Mouse (Mus musculus): ENCODE results near the gene Unc13d. TPM values are rescaled to one million over a fixed set of nuclear protein-coding genes. Genes with fewer than 3 reads are reported as not detected.

Gene Unc13d
- polyA plus RNA-seq, 1 experiment from 2014 or later, result 1.3 TPM

DNA sequence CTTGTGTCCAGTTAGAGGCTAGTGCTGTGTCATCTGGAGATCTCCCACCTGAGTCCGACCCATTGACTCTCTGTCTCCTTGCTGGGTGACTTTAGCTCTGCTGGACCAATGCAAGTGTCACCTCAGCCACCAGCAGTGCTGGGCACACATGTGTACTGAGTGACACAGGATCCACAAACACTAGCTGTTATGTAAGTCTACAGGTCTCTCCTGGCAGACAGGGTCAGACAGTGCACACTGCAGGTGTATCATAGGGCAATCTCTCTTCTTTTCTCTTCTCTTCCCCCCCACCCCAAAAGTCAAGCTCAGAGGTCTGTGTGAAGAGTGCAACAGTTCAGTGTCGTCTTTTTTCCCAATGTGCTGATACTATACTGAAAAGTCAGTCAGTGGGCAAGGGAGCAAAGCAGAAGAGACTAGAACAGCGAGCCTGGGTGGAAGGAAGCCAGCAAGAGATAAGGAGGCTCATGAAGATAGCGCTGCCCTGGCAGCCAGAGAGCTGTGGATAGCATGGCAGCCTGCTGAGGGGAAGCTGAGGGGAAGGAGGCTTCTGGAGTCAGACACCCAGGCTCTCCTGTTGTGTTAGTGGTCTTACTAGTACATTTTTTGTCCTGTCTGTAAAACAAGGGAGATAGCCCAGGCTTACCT lies 20.4 kb downstream of the Unc13d start:
- Histone ChIP-seq H3K9me3 (ENCODE audit: control insufficient read depth, low read length) (no peaks in the 10 kb centered on the region), H3K9ac (ENCODE audit: low read depth, low read length) (no peak overlapping the region), H3K27ac (ENCODE audit: low read depth, low read length) (no peak overlapping the region), H3K27me3 (ENCODE audit: control insufficient read depth, insufficient read depth, low read length) (no peaks in the 10 kb centered on the region), H3K4me3 (ENCODE audit: low read depth, low read length) (no peak overlapping the region), H3K4me1 (replicated peaks; ENCODE audit: control insufficient read depth, insufficient read depth, low read length) (no peaks in the 10 kb centered on the region), H3K36me3 (ENCODE audit: control insufficient read depth, insufficient read depth, low read length) (peaks cover 32% of the 10 kb centered on the region), H3K4me2 (replicated peaks; ENCODE audit: low read depth, low read length) (no peak overlapping the region)
- WGBS, result 88% methylated on average over 4 of the region's 4 CpGs
- DNase-seq (ENCODE audit: low spot score), result no peak
- no peak for ATAC-seq (ENCODE audit: low FRiP score)

DNA sequence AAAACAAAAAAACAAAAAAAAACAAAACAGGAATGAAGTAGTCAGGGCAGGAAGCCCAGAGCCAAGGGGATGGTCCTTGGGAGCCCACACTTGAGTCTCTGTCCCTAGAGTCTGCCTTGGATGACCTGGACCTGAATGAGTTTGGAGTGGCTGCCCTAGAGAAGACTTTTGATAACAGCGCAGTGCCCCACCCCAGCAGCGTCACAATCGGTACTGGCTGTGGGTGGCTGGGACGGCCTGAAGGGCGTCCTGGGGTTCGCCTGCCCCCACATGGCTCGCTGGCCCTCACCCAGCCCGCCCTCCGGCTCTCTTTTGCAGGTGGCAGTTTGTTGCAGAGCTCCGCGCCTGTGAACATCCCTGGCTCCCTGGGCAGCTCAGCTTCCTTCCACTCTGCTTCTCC lies 21.9 kb downstream of the Unc13d start:
- H3K9ac ChIP-seq (ENCODE audit: low read depth, low read length), result no peak overlapping the region
- H3K4me1 ChIP-seq (replicated peaks; ENCODE audit: control insufficient read depth, insufficient read depth, low read length), result no peaks in the 10 kb centered on the region
- H3K36me3 ChIP-seq (ENCODE audit: control insufficient read depth, insufficient read depth, low read length), result peaks cover 33% of the 10 kb centered on the region
- H3K4me2 ChIP-seq (replicated peaks; ENCODE audit: low read depth, low read length), result no peak overlapping the region
- ATAC-seq (ENCODE audit: low FRiP score), result no peak
- H3K27me3 ChIP-seq (ENCODE audit: control insufficient read depth, insufficient read depth, low read length), result no peaks in the 10 kb centered on the region
- no peak overlapping the region for H3K27ac ChIP-seq (ENCODE audit: low read depth, low read length)
- 92% methylated on average over 11 of the region's 11 CpGs for WGBS
- DNase-seq (ENCODE audit: low spot score), result no peak
- no peaks in the 10 kb centered on the region for H3K9me3 ChIP-seq (ENCODE audit: control insufficient read depth, low read length)
- H3K4me3 ChIP-seq (ENCODE audit: low read depth, low read length), result no peak overlapping the region

DNA sequence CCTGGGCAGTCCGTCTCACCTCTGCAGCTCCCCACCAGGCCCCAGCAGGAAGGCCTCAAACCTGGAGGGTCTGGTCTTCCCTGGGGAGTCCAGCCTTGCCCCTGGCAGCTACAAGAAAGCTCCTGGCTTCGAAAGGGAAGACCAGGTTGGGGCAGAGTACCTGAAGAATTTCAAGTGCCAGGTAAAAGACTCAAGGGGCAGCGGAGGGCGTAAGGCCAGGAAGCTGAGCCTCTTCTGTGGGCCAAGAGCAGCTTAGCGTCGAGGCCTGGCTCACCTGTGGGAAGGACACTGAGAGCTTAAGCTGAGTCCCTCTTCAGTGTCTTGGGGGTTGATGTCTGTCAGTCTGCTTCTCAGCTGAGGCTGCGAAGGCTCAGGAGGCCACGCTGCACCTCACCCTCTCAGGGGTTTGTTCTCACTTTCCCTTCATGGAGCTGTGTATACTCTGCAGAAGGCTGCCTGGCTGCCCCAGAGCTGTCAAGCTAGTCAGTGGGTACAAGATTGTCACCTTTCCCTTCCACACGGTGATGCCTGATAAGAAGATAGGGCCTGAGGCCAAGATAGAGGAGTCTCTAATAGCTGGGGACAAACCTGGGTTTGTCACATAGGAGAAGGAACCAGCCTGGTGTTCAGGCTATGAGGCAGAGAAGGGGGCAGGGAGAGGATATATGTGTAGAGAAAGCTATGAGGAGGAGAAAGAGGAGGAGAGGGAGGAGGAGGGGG lies 24.1 kb downstream of the Unc13d start:
- ATAC-seq (ENCODE audit: low FRiP score) (no peak), DNase-seq (ENCODE audit: low spot score) (no peak)
- Histone ChIP-seq H3K4me3 (ENCODE audit: low read depth, low read length) (no peak overlapping the region), H3K4me2 (replicated peaks; ENCODE audit: low read depth, low read length) (no peak overlapping the region), H3K36me3 (ENCODE audit: control insufficient read depth, insufficient read depth, low read length) (peaks cover 42% of the 10 kb centered on the region), H3K9ac (ENCODE audit: low read depth, low read length) (no peak overlapping the region), H3K27me3 (ENCODE audit: control insufficient read depth, insufficient read depth, low read length) (no peaks in the 10 kb centered on the region), H3K4me1 (replicated peaks; ENCODE audit: control insufficient read depth, insufficient read depth, low read length) (no peaks in the 10 kb centered on the region), H3K27ac (ENCODE audit: low read depth, low read length) (no peak overlapping the region), H3K9me3 (ENCODE audit: control insufficient read depth, low read length) (no peaks in the 10 kb centered on the region)
- 94% methylated on average over 9 of the region's 9 CpGs for WGBS

DNA sequence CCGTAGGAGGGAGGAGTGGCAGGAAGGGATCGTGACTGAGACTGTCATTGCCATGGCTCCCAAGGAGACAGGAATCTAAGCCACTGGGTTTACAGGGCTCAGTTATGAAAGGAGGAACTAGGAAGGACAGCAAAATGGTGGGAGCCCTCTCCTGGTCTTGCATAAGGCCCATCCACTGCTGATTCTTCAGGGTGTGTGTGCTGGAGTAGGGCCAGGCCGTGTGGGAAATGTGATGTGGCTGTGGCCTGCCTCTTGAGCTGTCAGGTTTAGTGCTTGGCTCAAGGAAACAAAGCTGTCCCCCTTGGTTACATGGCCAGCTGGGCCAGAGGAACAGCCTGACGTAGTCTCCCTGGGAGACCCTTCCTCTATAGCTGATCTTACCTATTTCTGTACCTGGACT lies 27.6 kb downstream of the Unc13d start:
- H3K27me3 ChIP-seq (ENCODE audit: control insufficient read depth, insufficient read depth, low read length), result no peaks in the 10 kb centered on the region
- H3K4me1 ChIP-seq (replicated peaks; ENCODE audit: control insufficient read depth, insufficient read depth, low read length), result no peaks in the 10 kb centered on the region
- ATAC-seq (ENCODE audit: low FRiP score) (no peak), DNase-seq (ENCODE audit: low spot score) (no peak)
- H3K4me2 ChIP-seq (replicated peaks; ENCODE audit: low read depth, low read length), result no peak overlapping the region
- no peak overlapping the region for H3K9ac ChIP-seq (ENCODE audit: low read depth, low read length)
- no peak overlapping the region for H3K27ac ChIP-seq (ENCODE audit: low read depth, low read length)
- H3K4me3 ChIP-seq (ENCODE audit: low read depth, low read length), result no peak overlapping the region
- 86% methylated on average over 4 of the region's 4 CpGs for WGBS
- peaks cover 32% of the 10 kb centered on the region for H3K36me3 ChIP-seq (ENCODE audit: control insufficient read depth, insufficient read depth, low read length)
- H3K9me3 ChIP-seq (ENCODE audit: control insufficient read depth, low read length), result no peaks in the 10 kb centered on the region

GRCm38 (mm10) chr11:116049610-116050009 lies 28.2 kb downstream of the Unc13d start:
- peaks cover 32% of the 10 kb centered on the region for H3K36me3 ChIP-seq (ENCODE audit: control insufficient read depth, insufficient read depth, low read length)
- H3K27ac ChIP-seq (ENCODE audit: low read depth, low read length), result no peak overlapping the region
- 93% methylated on average over 2 of the region's 2 CpGs for WGBS
- no peak overlapping the region for H3K9ac ChIP-seq (ENCODE audit: low read depth, low read length)
- no peaks in the 10 kb centered on the region for H3K9me3 ChIP-seq (ENCODE audit: control insufficient read depth, low read length)
- H3K4me3 ChIP-seq (ENCODE audit: low read depth, low read length), result no peak overlapping the region
- ATAC-seq (ENCODE audit: low FRiP score) (no peak), DNase-seq (ENCODE audit: low spot score) (no peak)
- no peaks in the 10 kb centered on the region for H3K27me3 ChIP-seq (ENCODE audit: control insufficient read depth, insufficient read depth, low read length)
- no peak overlapping the region for H3K4me2 ChIP-seq (replicated peaks; ENCODE audit: low read depth, low read length)
- no peaks in the 10 kb centered on the region for H3K4me1 ChIP-seq (replicated peaks; ENCODE audit: control insufficient read depth, insufficient read depth, low read length)

DNA sequence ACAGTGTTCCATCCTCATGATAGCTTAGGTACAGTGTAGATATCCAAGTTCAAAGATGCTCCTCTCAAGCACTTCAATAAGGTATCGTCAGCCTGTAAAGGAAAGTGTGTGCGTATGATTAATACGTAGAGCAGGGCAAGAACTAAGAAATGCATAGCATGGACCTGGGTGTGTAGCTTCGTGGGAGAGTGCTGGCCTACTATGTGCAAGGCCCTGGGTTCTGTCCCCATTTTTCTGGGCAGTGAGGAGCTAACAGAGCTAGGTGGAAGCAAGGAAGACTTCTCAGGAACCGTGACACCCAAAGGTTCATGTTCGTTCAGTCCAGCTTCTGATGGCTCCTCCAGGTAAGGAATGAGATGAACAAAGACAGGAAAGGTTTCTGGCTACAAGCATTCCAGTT lies 32.6 kb downstream of the Unc13d start:
- 97% methylated on average over 6 of the region's 6 CpGs for WGBS
- peaks cover 26% of the 10 kb centered on the region for H3K36me3 ChIP-seq (ENCODE audit: control insufficient read depth, insufficient read depth, low read length)
- ATAC-seq (ENCODE audit: low FRiP score), result no peak

DNA sequence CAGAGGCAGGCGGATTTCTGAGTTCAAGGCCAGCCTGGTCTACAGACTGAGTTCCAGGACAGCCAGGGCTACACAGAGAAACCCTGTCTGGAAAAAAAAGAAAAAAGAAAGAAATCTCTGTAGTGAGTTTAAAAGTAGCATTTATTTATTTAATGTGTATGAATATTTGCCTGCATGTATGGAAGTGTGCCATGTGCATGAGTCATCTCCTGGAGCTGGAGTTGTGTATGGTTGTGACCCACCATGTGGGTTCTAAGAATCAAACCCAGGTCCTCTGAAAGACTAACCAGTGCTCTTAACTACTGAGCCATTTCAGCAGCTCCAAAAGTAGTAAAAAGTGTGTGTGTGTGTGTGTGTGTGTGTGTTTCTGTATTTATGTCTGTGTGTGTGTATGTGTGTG lies 34.5 kb downstream of the Unc13d start:
- no peak overlapping the region for H3K27ac ChIP-seq (ENCODE audit: low read depth, low read length)
- H3K4me1 ChIP-seq (replicated peaks; ENCODE audit: control insufficient read depth, insufficient read depth, low read length), result no peaks in the 10 kb centered on the region
- WGBS, result 96% methylated on average over 1 of the region's 1 CpGs
- H3K4me3 ChIP-seq (ENCODE audit: low read depth, low read length), result no peak overlapping the region
- no peak for ATAC-seq (ENCODE audit: low FRiP score)
- no peak overlapping the region for H3K9ac ChIP-seq (ENCODE audit: low read depth, low read length)
- no peak for DNase-seq (ENCODE audit: low spot score)
- no peaks in the 10 kb centered on the region for H3K9me3 ChIP-seq (ENCODE audit: control insufficient read depth, low read length)
- H3K27me3 ChIP-seq (ENCODE audit: control insufficient read depth, insufficient read depth, low read length), result no peaks in the 10 kb centered on the region
- H3K36me3 ChIP-seq (ENCODE audit: control insufficient read depth, insufficient read depth, low read length), result peaks cover 10% of the 10 kb centered on the region
- H3K4me2 ChIP-seq (replicated peaks; ENCODE audit: low read depth, low read length), result no peak overlapping the region

More for the DNA sequence above, 32.6 kb downstream of the Unc13d start:
- Histone ChIP-seq H3K4me1 (replicated peaks; ENCODE audit: control insufficient read depth, insufficient read depth, low read length) (no peaks in the 10 kb centered on the region), H3K27ac (ENCODE audit: low read depth, low read length) (no peak overlapping the region), H3K27me3 (ENCODE audit: control insufficient read depth, insufficient read depth, low read length) (no peaks in the 10 kb centered on the region), H3K4me2 (replicated peaks; ENCODE audit: low read depth, low read length) (no peak overlapping the region), H3K4me3 (ENCODE audit: low read depth, low read length) (no peak overlapping the region), H3K9ac (ENCODE audit: low read depth, low read length) (no peak overlapping the region), H3K9me3 (ENCODE audit: control insufficient read depth, low read length) (no peaks in the 10 kb centered on the region)
- DNase-seq (ENCODE audit: low spot score), result no peak

DNA sequence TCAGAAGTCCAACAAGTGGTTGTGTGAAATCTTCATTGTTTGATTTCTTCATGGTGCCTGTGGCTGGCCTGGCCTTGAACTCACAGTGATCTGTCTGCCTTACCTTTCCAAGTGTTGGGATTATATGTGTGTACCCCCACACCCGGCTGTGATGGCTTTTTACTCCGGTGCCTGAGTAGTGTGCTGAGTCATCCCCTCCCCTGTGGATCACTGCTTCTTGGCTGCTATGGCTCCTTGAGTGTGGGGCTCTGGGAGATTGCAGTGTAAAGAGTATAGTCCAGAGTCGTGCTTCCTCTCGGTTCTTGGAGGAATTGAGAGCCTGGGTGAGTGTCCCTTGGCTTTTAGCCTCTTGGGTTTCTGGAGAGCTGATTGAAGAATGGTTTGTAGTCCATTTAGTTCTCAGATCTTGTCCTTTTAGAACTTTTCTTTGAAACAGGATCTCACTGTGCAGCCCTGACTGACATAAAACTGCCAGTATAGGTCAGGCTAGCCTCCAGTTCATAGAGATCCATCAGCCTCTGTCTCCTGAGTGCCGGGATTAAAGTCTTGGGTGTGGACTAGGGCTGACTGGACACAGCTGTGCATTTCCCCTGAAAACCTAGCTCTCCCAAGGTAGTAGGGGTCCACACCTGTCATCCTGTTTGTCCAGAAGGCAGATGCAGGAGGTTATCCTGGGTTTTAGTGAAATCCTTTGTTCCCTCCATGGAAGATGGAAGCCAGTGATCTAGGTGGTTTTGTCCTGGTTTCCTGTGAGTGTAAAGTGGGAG lies 35.2 kb downstream of the Unc13d start:
- H3K36me3 ChIP-seq (ENCODE audit: control insufficient read depth, insufficient read depth, low read length), result peaks cover 10% of the 10 kb centered on the region; the same call in 1 of the 2 replicates
- DNase-seq (ENCODE audit: low spot score) (no peak), ATAC-seq (ENCODE audit: low FRiP score) (no peak)
- H3K27ac ChIP-seq (ENCODE audit: low read depth, low read length), result no peak overlapping the region
- no peak overlapping the region for H3K4me2 ChIP-seq (replicated peaks; ENCODE audit: low read depth, low read length)
- no peaks in the 10 kb centered on the region for H3K27me3 ChIP-seq (ENCODE audit: control insufficient read depth, insufficient read depth, low read length)
- 91% methylated on average over 5 of the region's 5 CpGs for WGBS
- H3K4me3 ChIP-seq (ENCODE audit: low read depth, low read length), result no peak overlapping the region
- H3K9me3 ChIP-seq (ENCODE audit: control insufficient read depth, low read length), result no peaks in the 10 kb centered on the region
- H3K9ac ChIP-seq (ENCODE audit: low read depth, low read length), result no peak overlapping the region
- H3K4me1 ChIP-seq (replicated peaks; ENCODE audit: control insufficient read depth, insufficient read depth, low read length), result no peaks in the 10 kb centered on the region

Data from hindbrain, embryonic 11.5 days (tissue).